Mouse (Mus musculus): ENCODE measurements at regions not wholly inside any gene's neighbourhood (a gene's known extent, or its start where the extent isn't known, plus 50 kb on each side); places are given as distances from the start of the nearest gene placed in this dataset.
"Not testable (repeated sequence)": the region's sequence is repeated elsewhere in the genome, so short reads cannot be mapped to it uniquely, and the experiment has no call there.

GRCm38 (mm10) chr3:6427905-6428304 lies 192.3 kb downstream of the 1700008P02Rik start:
- DNase-seq (ENCODE audit: extremely low spot score, low read depth, low spot score), result no peak

GRCm38 (mm10) chr3:6400871-6401270 lies 219.4 kb downstream of the 1700008P02Rik start:
- no peak for DNase-seq (ENCODE audit: extremely low spot score, low read depth, low spot score)

GRCm38 (mm10) chr3:6385669-6386068 lies 234.6 kb downstream of the 1700008P02Rik start:
- no peak for DNase-seq (ENCODE audit: extremely low spot score, low read depth, low spot score)

- peak; percentile 69 for DNase-seq (ENCODE audit: extremely low spot score, low read depth, low spot score)
Measured at GRCm38 (mm10) chr3:6382896-6383295, 237.3 kb downstream of the 1700008P02Rik start.

GRCm38 (mm10) chr3:6382296-6382695 lies 237.9 kb downstream of the 1700008P02Rik start:
- DNase-seq (ENCODE audit: extremely low spot score, low read depth, low spot score), result peak; percentile 60

GRCm38 (mm10) chr3:6381732-6382131 lies 238.5 kb downstream of the 1700008P02Rik start:
- DNase-seq (ENCODE audit: extremely low spot score, low read depth, low spot score), result peak; percentile 66

GRCm38 (mm10) chr3:6339001-6339400 lies 281.2 kb downstream of the 1700008P02Rik start:
- DNase-seq (ENCODE audit: extremely low spot score, low read depth, low spot score), result not testable (repeated sequence)

- peak; percentile 68 for DNase-seq (ENCODE audit: extremely low spot score, low read depth, low spot score)
Measured at GRCm38 (mm10) chr3:6320818-6321504, 299.3 kb downstream of the 1700008P02Rik start.

- no peak for DNase-seq (ENCODE audit: extremely low spot score, low read depth, low spot score)
Measured at GRCm38 (mm10) chr3:6289500-6289899, 330.7 kb downstream of the 1700008P02Rik start.

GRCm38 (mm10) chr3:6280636-6281035 lies 339.6 kb downstream of the 1700008P02Rik start:
- DNase-seq (ENCODE audit: extremely low spot score, low read depth, low spot score), result no peak
